In the genomic region with DNA sequence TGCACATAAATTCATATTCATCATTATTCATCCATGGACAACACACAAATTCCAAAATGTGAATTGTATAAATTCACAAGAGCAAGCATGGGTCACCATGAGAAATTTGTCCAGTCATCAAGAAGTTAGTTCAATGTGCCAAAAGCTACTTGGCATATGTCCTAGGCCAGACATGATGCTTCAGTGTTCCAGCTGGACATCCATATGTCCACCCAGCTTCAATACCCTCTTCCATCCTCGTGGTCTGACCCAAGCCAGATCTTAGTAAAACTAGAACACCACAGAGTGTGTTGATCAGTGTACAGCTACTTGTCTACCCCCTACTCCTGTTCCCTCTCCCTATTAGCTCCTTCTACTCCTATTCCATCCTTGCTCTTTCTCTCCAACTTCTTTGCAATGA, we compare ENCODE assay signal across 21 mouse cellular contexts. TPM values are rescaled to one million over a fixed set of nuclear protein-coding genes. Genes with fewer than 3 reads are reported as not detected.
DNase-seq lines count a peak whose midpoint lies in the region; ATAC-seq lines count a peak whose summit lies in the region.
"Had no signal": no experiment of that assay in that cellular context is flagged by ENCODE, and none has a peak within 500 bp of the region (broad histone marks: within the 10 kb centered on the region; RNA-seq: fewer than 3 reads in every experiment).

No protein-coding gene starts in this region.

- DNase-seq in cerebellum, postnatal 4 days (ENCODE audit: low spot score in 2 of 2), result no peak
- DNase-seq in lung, postnatal 4 days, result no peak
- peak; percentile 90 for DNase-seq in cerebellum, adult 8-10 months
- no peak for DNase-seq in adrenal gland, postnatal 4 days (ENCODE audit: low spot score in 2 of 2)
- DNase-seq: adrenal gland, postnatal 14 days; gastrocnemius, adult 2 months; heart, adult 18-20 months; heart, postnatal 36 days; thymus, postnatal 14 days had no signal

- peak; percentile 97 for ATAC-seq in cerebellum, adult (ENCODE audit: insufficient number of reproducible peaks, low FRiP score, low TSS enrichment)
- peak; percentile 85 for ATAC-seq in lung, embryonic 16.5 days (ENCODE audit: low read depth)
- ATAC-seq in intestine, embryonic 15.5 days, result no peak
- no peak for ATAC-seq in megakaryocyte-erythroid progenitor cell, adult 5-6 weeks (replicated peaks; ENCODE audit: low FRiP score, low TSS enrichment, poor library complexity, severe bottlenecking)
- ATAC-seq: activated CD4-positive, CD25-positive, alpha-beta regulatory T cell, adult 4 months; CD4-positive, CD25-positive, alpha-beta regulatory T cell, adult 4 months; intestine, postnatal 0 days; liver, embryonic 12.5 days had no signal

- H3K9ac ChIP-seq in lung, embryonic 16.5 days (ENCODE audit: low read length), result no peak overlapping the region
- no peak overlapping the region for H3K9ac ChIP-seq in intestine, embryonic 15.5 days
- H3K9ac ChIP-seq: hindbrain, embryonic 14.5 days; limb, embryonic 12.5 days; liver, embryonic 12.5 days; neural tube, embryonic 12.5 days had no signal

- no peaks in the 10 kb centered on the region for H3K9me3 ChIP-seq in lung, embryonic 16.5 days (ENCODE audit: control insufficient read depth, low read length)
- no peaks in the 10 kb centered on the region for H3K9me3 ChIP-seq in intestine, embryonic 15.5 days
- H3K9me3 ChIP-seq: limb, embryonic 12.5 days; liver, embryonic 12.5 days; neural tube, embryonic 12.5 days had no signal

- peaks cover 3% of the 10 kb centered on the region; the same call in 1 of the 2 replicates for H3K4me1 ChIP-seq in lung, embryonic 16.5 days (replicated peaks; ENCODE audit: control insufficient read depth, insufficient read depth, low read length)
- H3K4me1 ChIP-seq in intestine, embryonic 15.5 days (replicated peaks), result no peaks in the 10 kb centered on the region
- H3K4me1 ChIP-seq: liver, embryonic 12.5 days; neural tube, embryonic 12.5 days had no signal

- H3K27ac ChIP-seq in lung, embryonic 16.5 days (ENCODE audit: low read length), result 0 out of 2 replicates have a peak overlapping the region, but pooled peaks have one; percentile 1
- no peak overlapping the region for H3K27ac ChIP-seq in intestine, embryonic 15.5 days
- H3K27ac ChIP-seq: gastrocnemius, adult 2 months; hindbrain, embryonic 14.5 days; limb, embryonic 12.5 days; liver, embryonic 12.5 days; neural tube, embryonic 12.5 days had no signal

- no peaks in the 10 kb centered on the region for H3K27me3 ChIP-seq in lung, embryonic 16.5 days (ENCODE audit: control insufficient read depth, insufficient read depth, low read depth, low read length)
- H3K27me3 ChIP-seq in intestine, embryonic 15.5 days (replicated peaks), result no peaks in the 10 kb centered on the region
- H3K27me3 ChIP-seq: limb, embryonic 12.5 days; liver, embryonic 12.5 days; neural tube, embryonic 12.5 days had no signal

- H3K36me3 ChIP-seq in lung, embryonic 16.5 days (ENCODE audit: control insufficient read depth, insufficient read depth, low read length), result no peaks in the 10 kb centered on the region
- H3K36me3 ChIP-seq in intestine, embryonic 15.5 days, result no peaks in the 10 kb centered on the region
- H3K36me3 ChIP-seq: limb, embryonic 12.5 days; liver, embryonic 12.5 days; neural tube, embryonic 12.5 days had no signal

- no peak overlapping the region for H3K4me3 ChIP-seq in lung, embryonic 16.5 days (ENCODE audit: low read length)
- no peak overlapping the region for H3K4me3 ChIP-seq in intestine, embryonic 15.5 days (replicated peaks)
- H3K4me3 ChIP-seq: gastrocnemius, adult 2 months; limb, embryonic 12.5 days; liver, embryonic 12.5 days; neural tube, embryonic 12.5 days had no signal

- 30% methylated on average over 1 of the region's 1 CpGs for WGBS in lung, embryonic 16.5 days
- WGBS in intestine, embryonic 15.5 days, result 56% methylated on average over 1 of the region's 1 CpGs

- no peak overlapping the region for H3K4me2 ChIP-seq in lung, embryonic 16.5 days (ENCODE audit: low read depth, low read length)
- H3K4me2 ChIP-seq in intestine, embryonic 15.5 days (replicated peaks), result no peak overlapping the region
- H3K4me2 ChIP-seq: hindbrain, embryonic 14.5 days; limb, embryonic 12.5 days; liver, embryonic 12.5 days; neural tube, embryonic 12.5 days had no signal

RNA-seq across cellular contexts. Expression of a gene that starts 5.5 kb away (rescaled TPM):
- 4.5 and 7.3 TPM in 2 replicates for polyA plus RNA-seq in lung, embryonic 16.5 days (2015; fragmentation: Nextera tagmentation; extraction: Ambion mirVana)
- 3.9 and 4.5 TPM in 2 replicates for polyA plus RNA-seq in intestine, embryonic 15.5 days (2015; fragmentation: Nextera tagmentation; extraction: Ambion mirVana)
- 1 to 10 TPM; 8.5 to 8.8 TPM for total RNA-seq in adrenal gland, postnatal 4 days (2021)
- 11.0 and 12.1 TPM in 2 replicates for total RNA-seq in megakaryocyte-erythroid progenitor cell, adult 5-6 weeks (2014; fragmentation: Nextera tagmentation)
- 11.0 and 12.9 TPM in 2 replicates for total RNA-seq in megakaryocyte-erythroid progenitor cell, adult 5-6 weeks (2017)

RNA-seq across cellular contexts. Expression of a gene that starts 43.6 kb away (rescaled TPM):
- 7.4 and 8.4 TPM in 2 replicates for polyA plus RNA-seq in lung, embryonic 16.5 days (2015; fragmentation: Nextera tagmentation; extraction: Ambion mirVana)
- 0.13 TPM in 1 of 2 replicates, not detected in the other for polyA plus RNA-seq in intestine, embryonic 15.5 days (2015; fragmentation: Nextera tagmentation; extraction: Ambion mirVana)
- 1 to 10 TPM; 1.1 to 1.4 TPM for total RNA-seq in adrenal gland, postnatal 4 days (2021)
- total RNA-seq in megakaryocyte-erythroid progenitor cell, adult 5-6 weeks (2014; fragmentation: Nextera tagmentation), result not detected in 2 replicates
- not detected in 2 replicates for total RNA-seq in megakaryocyte-erythroid progenitor cell, adult 5-6 weeks (2017)
- total RNA-seq: adrenal gland, postnatal 14 days; gastrocnemius, adult 2 months; heart, adult 18-20 months; heart, postnatal 36 days had no signal
- polyA plus RNA-seq: activated CD4-positive, CD25-positive, alpha-beta regulatory T cell, adult 4 months; CD4-positive, CD25-positive, alpha-beta regulatory T cell, adult 4 months; intestine, postnatal 0 days; large intestine, adult 2 months; liver, embryonic 12.5 days; neural tube, embryonic 12.5 days had no signal

Comparison
In these comparisons a context has a peak if more than half of its experiments do, and no peak if none do; other contexts are left out.
1. ATAC-seq: peak in cerebellum, adult (single experiment) and lung, embryonic 16.5 days (single experiment); none in intestine, embryonic 15.5 days (single experiment) and megakaryocyte-erythroid progenitor cell, adult 5-6 weeks (single experiment).